In genomic region chr6:141882581-141882980, GRCm38 (mm10) we compare ENCODE assay signal across 27 mouse cellular contexts. TPM values are rescaled to one million over a fixed set of nuclear protein-coding genes. Genes with fewer than 3 reads are reported as not detected.
DNase-seq lines count a peak whose midpoint lies in the region; ATAC-seq and TF ChIP-seq lines count a peak whose summit lies in the region.
"Had no signal": no experiment of that assay in that cellular context is flagged by ENCODE, and none has a peak within 500 bp of the region (broad histone marks: within the 10 kb centered on the region; RNA-seq: fewer than 3 reads in every experiment).

No protein-coding gene starts in this region.

- no peak for ATAC-seq in liver, embryonic 12.5 days
- ATAC-seq: activated CD4-positive, CD25-positive, alpha-beta regulatory T cell, adult 4 months; forebrain, embryonic 14.5 days; forebrain, postnatal 0 days had no signal

- 65% methylated on average over 1 of the region's 1 CpGs for WGBS in liver, adult 2 months
- 50% methylated on average over 1 of the region's 1 CpGs for WGBS in liver, embryonic 12.5 days (ENCODE audit: insufficient replicate concordance)

- H3K4me3 ChIP-seq in liver, adult 2 months (ENCODE audit: insufficient read depth, low read depth, low read length) = no peak overlapping the region
- no peak overlapping the region for H3K4me3 ChIP-seq in liver, embryonic 12.5 days
- H3K4me3 ChIP-seq: embryonic facial prominence, embryonic 12.5 days; embryonic facial prominence, embryonic 15.5 days; gastrocnemius, adult 2 months; hindbrain, embryonic 12.5 days had no signal

- no peak overlapping the region for H3K27ac ChIP-seq in liver, adult 2 months (replicated peaks; ENCODE audit: insufficient read depth, low read depth, low read length)
- H3K27ac ChIP-seq in liver, embryonic 12.5 days = no peak overlapping the region
- H3K27ac ChIP-seq: embryonic facial prominence, embryonic 12.5 days; embryonic facial prominence, embryonic 15.5 days; gastrocnemius, adult 2 months; hindbrain, embryonic 12.5 days had no signal

- H3K36me3 ChIP-seq in liver, adult 2 months (ENCODE audit: control insufficient read depth, insufficient read depth, low read length) = no peaks in the 10 kb centered on the region
- H3K36me3 ChIP-seq in liver, embryonic 12.5 days = no peaks in the 10 kb centered on the region
- H3K36me3 ChIP-seq: embryonic facial prominence, embryonic 12.5 days; embryonic facial prominence, embryonic 15.5 days; hindbrain, embryonic 12.5 days had no signal

- H3K79me2 ChIP-seq in liver, adult 2 months (ENCODE audit: control insufficient read depth, insufficient read depth, low read length) = no peaks in the 10 kb centered on the region

- DNase-seq in adrenal gland, postnatal 10 days = peak; percentile 7
- no peak for DNase-seq in adrenal gland, postnatal 4 days (ENCODE audit: low spot score in 2 of 2)
- DNase-seq in kidney, adult 8-10 months = peak; percentile 19 to 35
- DNase-seq in kidney, adult 18-20 months = no peak
- DNase-seq in liver, adult 2 months (ENCODE audit: extremely low read depth, low read depth, low spot score) = peak; percentile 64
- DNase-seq in yolk sac, embryonic 10.5 days (ENCODE audit: low spot score) = peak; percentile 30
- DNase-seq: adrenal gland, adult 8-10 months; adrenal gland, postnatal 36 days; cerebellum, adult 11 months; cerebellum, adult 2 months; cerebellum, adult 9-11 months; cerebellum, postnatal 25 days; forebrain, postnatal 0 days; gastrocnemius, adult 2 months; gastrocnemius, postnatal 14 days; heart, adult 11 months had no signal

- no peak overlapping the region for H3K4me2 ChIP-seq in liver, embryonic 12.5 days
- H3K4me2 ChIP-seq: embryonic facial prominence, embryonic 12.5 days; embryonic facial prominence, embryonic 15.5 days; heart, embryonic 11.5 days; hindbrain, embryonic 12.5 days had no signal

- no peaks in the 10 kb centered on the region for H3K9me3 ChIP-seq in liver, embryonic 12.5 days (replicated peaks)
- H3K9me3 ChIP-seq: embryonic facial prominence, embryonic 12.5 days; embryonic facial prominence, embryonic 15.5 days; hindbrain, embryonic 12.5 days had no signal

- H3K4me1 ChIP-seq in liver, adult 2 months (ENCODE audit: control insufficient read depth, insufficient read depth, low read length) = no peaks in the 10 kb centered on the region
- no peaks in the 10 kb centered on the region for H3K4me1 ChIP-seq in liver, embryonic 12.5 days
- H3K4me1 ChIP-seq: embryonic facial prominence, embryonic 12.5 days; embryonic facial prominence, embryonic 15.5 days; hindbrain, embryonic 12.5 days had no signal

- no peaks in the 10 kb centered on the region for H3K27me3 ChIP-seq in liver, adult 2 months (ENCODE audit: control insufficient read depth, insufficient read depth, low read length)
- H3K27me3 ChIP-seq in liver, embryonic 12.5 days (replicated peaks) = no peaks in the 10 kb centered on the region
- H3K27me3 ChIP-seq: embryonic facial prominence, embryonic 12.5 days; embryonic facial prominence, embryonic 15.5 days; hindbrain, embryonic 12.5 days had no signal

- no peak overlapping the region for H3K9ac ChIP-seq in liver, adult 2 months (ENCODE audit: low read depth, low read length)
- H3K9ac ChIP-seq in liver, embryonic 12.5 days = no peak overlapping the region
- H3K9ac ChIP-seq: embryonic facial prominence, embryonic 12.5 days; embryonic facial prominence, embryonic 15.5 days; forebrain, postnatal 0 days; hindbrain, embryonic 12.5 days had no signal

- TF ChIP-seq POLR2A in liver, adult 2 months (IDR thresholded peaks at IDR 0.05; ENCODE audit: extremely low read depth, insufficient read depth, low read length) = no peak

- 0 out of 2 replicates have a peak, but pooled peaks have one; percentile 17 for TF ChIP-seq CTCF in liver, adult 2 months (IDR thresholded peaks at IDR 0.05; ENCODE audit: low read depth, low read length)

RNA-seq across cellular contexts. Expression of gene Slco1a4, which starts 26.6 kb away (rescaled TPM):
- total RNA-seq in adrenal gland, postnatal 10 days (2021) = 1 to 10 TPM; 3.6 to 8.0 TPM
- total RNA-seq in adrenal gland, postnatal 4 days (2021) = 1 to 10 TPM; 1.2 to 1.3 TPM
- total RNA-seq in liver, adult 2 months (2014; rRNA removed) = 282 and 399 TPM in 2 replicates
- polyA plus RNA-seq in liver, adult 2 months (2012; rRNA removed) = 11.1 and 23.0 TPM in 2 replicates
- not detected in 2 replicates for polyA plus RNA-seq in liver, embryonic 12.5 days (2016; fragmentation: Nextera tagmentation; extraction: Ambion mirVana)
- total RNA-seq: common myeloid progenitor, adult 5-6 weeks; ES-E14; hematopoietic stem cell, adult 5-6 weeks had no signal
- polyA plus RNA-seq: embryonic facial prominence, embryonic 12.5 days; forebrain, embryonic 11.5 days; heart, embryonic 11.5 days had no signal

Comparison
In these comparisons a context has a peak if more than half of its experiments do, and no peak if none do; other contexts are left out.
1. DNase-seq: peak in adrenal gland, postnatal 10 days (single experiment), kidney, adult 8-10 months (2 of 2), liver, adult 2 months (single experiment) and yolk sac, embryonic 10.5 days (single experiment); none in adrenal gland, postnatal 4 days (0 of 2) and kidney, adult 18-20 months (single experiment).
2. RNA of gene Slco1a4, which starts 26.6 kb away (total RNA-seq): 282 to 399 TPM in liver, adult 2 months; 3.6 to 8.0 TPM in adrenal gland, postnatal 10 days and 1.2 to 1.3 TPM in adrenal gland, postnatal 4 days; every median in the first group is over 10 times any median in the second.